Mouse (Mus musculus) Patski (cell line): ENCODE data around the gene Itga10. TPM values are rescaled to one million over a fixed set of nuclear protein-coding genes. Genes with fewer than 3 reads are reported as not detected.

Source experiments
- ATAC-seq: fragments of 100-300 bp; one replicate; pipeline ENCODE4 v1.8.0; 2021
- CTCF ChIA-PET: fragments of 350-600 bp; sonication (Branson Sonifier 250); formaldehyde crosslinking; loops from one replicate; lab custom pipeline; 2022; ENCODE audit warnings: inconsistent platforms; lab: Charles Lee
- POLR2A ChIA-PET: fragments of 350-600 bp; sonication (Branson Sonifier 250); formaldehyde crosslinking; loops from one replicate; lab custom pipeline; 2022; ENCODE audit warnings: antibody characterized with exemption, inconsistent platforms; lab: Charles Lee
- DNase-seq: peaks from one replicate; pipeline ENCODE4 v3.0.0-alpha.2; 2011; ENCODE audit warnings: low read depth, low spot score
- H3K27me3 ChIP-seq: fragments of 371-371 bp; one replicate; pipeline ENCODE4 v1.5.1; 2021
- CTCF ChIP-seq: fragments of 100-300 bp; IDR thresholded peaks from one replicate; pipeline ENCODE4 v1.5.1; 2021
- in situ Hi-C: fragments of 300-500 bp; cut with MboI; formaldehyde crosslinking; loops from 3 replicates; pipeline ENCODE4 v1.11.1; 2018; ENCODE audit warnings: low pct_unique_long_range_greater_than_20kb, mixed read lengths
- polyA plus RNA-seq: library from polyadenylated mRNA; unstranded; gene quantifications from one replicate; pipeline ENCODE4 v1.2.3, GENCODE M21; 2021

Gene Itga10
- polyA plus RNA-seq, 1 experiment from 2014 or later = 2.2 TPM

GRCm38 (mm10) chr3:96704778-96705177 lies 59.4 kb downstream of the Itga10 start:
- ATAC-seq (no peak), DNase-seq (no peak)
- in situ Hi-C loops = loop anchor here (5.0 kb wide), 1 partner anchor 162 kb away; no protein-coding TSS in a partner anchor
- no peaks in the 10 kb centered on the region for H3K27me3 ChIP-seq
- CTCF ChIA-PET = interaction anchor here (0.8 to 3.6 kb wide), 7 partner anchors 10 to 163 kb away, joined by 3 to 21 read pairs (median 3); partner anchors contain the start of gene Ankrd35
- no peak for TF ChIP-seq CTCF
- POLR2A ChIA-PET = no interaction called here

- ChIA-PET CTCF (interaction anchor here (1.0 to 4.0 kb wide), 6 partner anchors 9 to 44 kb away, joined by 3 to 43 read pairs (median 8); partner anchors contain the start of gene Pias3), POLR2A (interaction anchor here (0.7 to 1.4 kb wide), 3 partner anchors 9 to 29 kb away, joined by 3 to 7 read pairs (median 4); no protein-coding TSS in a partner anchor)
- ATAC-seq = no peak
- no peak for TF ChIP-seq CTCF
- H3K27me3 ChIP-seq = no peaks in the 10 kb centered on the region
- DNase-seq = no peak
- in situ Hi-C loops = loop anchor here (5.0 kb wide), 1 partner anchor 164 kb away; no protein-coding TSS in a partner anchor
These were observed 60.8 kb downstream of the Itga10 start for GRCm38 (mm10) chr3:96706217-96706616.

GRCm38 (mm10) chr3:96706984-96707383 lies 61.6 kb downstream of the Itga10 start:
- CTCF ChIA-PET = interaction anchor here (1.0 to 4.3 kb wide), 8 partner anchors 8 to 66 kb away, joined by 3 to 43 read pairs (median 8); partner anchors contain the start of gene Pias3
- H3K27me3 ChIP-seq = no peaks in the 10 kb centered on the region
- TF ChIP-seq CTCF = no peak
- DNase-seq (no peak), ATAC-seq (no peak)
- POLR2A ChIA-PET = interaction anchor here (0.8 to 1.8 kb wide), 4 partner anchors 10 to 126 kb away, joined by 3 to 8 read pairs (median 6); no protein-coding TSS in a partner anchor
- in situ Hi-C loops = loop anchor here (5.0 kb wide), 1 partner anchor 165 kb away; no protein-coding TSS in a partner anchor

GRCm38 (mm10) chr3:96707903-96708683 lies 62.7 kb downstream of the Itga10 start, which contains the start of gene Nudt17:
TSS of gene Nudt17 (minus strand) at chr3:96708562.
- in situ Hi-C loops = loop anchor here (5.0 kb wide), 1 partner anchor 166 kb away; no protein-coding TSS in a partner anchor
- ChIA-PET CTCF (interaction anchor here (0.6 to 4.3 kb wide), 14 partner anchors 8 to 166 kb away, joined by 3 to 43 read pairs (median 4); partner anchors contain the start of genes Gm16253 and Pias3), POLR2A (interaction anchor here (0.8 to 1.8 kb wide), 2 partner anchors 11 to 19 kb away, joined by 3 to 8 read pairs; no protein-coding TSS in a partner anchor)
- ATAC-seq (peak; percentile 82), DNase-seq (no peak)
- no peaks in the 10 kb centered on the region for H3K27me3 ChIP-seq
- TF ChIP-seq CTCF = no peak

- ChIA-PET POLR2A (interaction anchor here (1.8 kb wide), 1 partner anchor 11 kb away, joined by 8 read pairs; no protein-coding TSS in a partner anchor), CTCF (interaction anchor here (0.6 to 4.3 kb wide), 11 partner anchors 9 to 158 kb away, joined by 3 to 43 read pairs (median 6); partner anchors contain the start of genes Gm16253 and Pias3)
- no peaks in the 10 kb centered on the region for H3K27me3 ChIP-seq
- no peak for TF ChIP-seq CTCF
- DNase-seq (no peak), ATAC-seq (no peak)
- in situ Hi-C loops = loop anchor here (5.0 kb wide), 1 partner anchor 166 kb away; no protein-coding TSS in a partner anchor
These were observed 63.3 kb downstream of the Itga10 start for GRCm38 (mm10) chr3:96708684-96709064.

Other genes starting within 250 kb of the Itga10 start
- not detected for gene BC107364, start 193.3 kb upstream of the Itga10 start, polyA plus RNA-seq
- not detected for gene Hfe2, start 120.4 kb upstream of the Itga10 start, polyA plus RNA-seq
- gene Txnip, start 87.6 kb upstream of the Itga10 start, polyA plus RNA-seq = 338 TPM
- 1.9 TPM for gene Gm16253, start 68.6 kb upstream of the Itga10 start, polyA plus RNA-seq
- gene Polr3gl, start 51.4 kb upstream of the Itga10 start, polyA plus RNA-seq = 33.6 TPM
- gene Ankrd34a, start 48.9 kb upstream of the Itga10 start, polyA plus RNA-seq = 0.62 TPM
- 116 TPM for gene Lix1l, start 44.4 kb upstream of the Itga10 start, polyA plus RNA-seq
- 104 TPM for gene Rbm8a, start 15.7 kb upstream of the Itga10 start, polyA plus RNA-seq
- 84.6 TPM for gene Pex11b, start 10.2 kb upstream of the Itga10 start, polyA plus RNA-seq
- gene Gm42957, start 10.1 kb upstream of the Itga10 start, polyA plus RNA-seq = 0.10 TPM
- gene Ankrd35, start 24.5 kb downstream of the Itga10 start, polyA plus RNA-seq = 0.09 TPM
- 54.0 TPM for gene Pias3, start 50.8 kb downstream of the Itga10 start, polyA plus RNA-seq
- gene Nudt17, start 63.0 kb downstream of the Itga10 start, polyA plus RNA-seq = 3.9 TPM
- 62.5 TPM for gene Polr3c, start 82.0 kb downstream of the Itga10 start, polyA plus RNA-seq
- gene Rnf115, start 82.1 kb downstream of the Itga10 start, polyA plus RNA-seq = 74.8 TPM
- 0.24 TPM for gene Pdzk1, start 183.7 kb downstream of the Itga10 start, polyA plus RNA-seq
- gene Cd160, start 183.8 kb downstream of the Itga10 start, polyA plus RNA-seq = 0.19 TPM